Comparison of ENCODE assay signal across 9 mouse cellular contexts in genomic region chr14:61274414-61275198, GRCm38 (mm10). TPM values are rescaled to one million over a fixed set of nuclear protein-coding genes. Genes with fewer than 3 reads are reported as not detected.
DNase-seq lines count a peak whose midpoint lies in the region; ATAC-seq and TF ChIP-seq lines count a peak whose summit lies in the region.
"Had no signal": no experiment of that assay in that cellular context is flagged by ENCODE, and none has a peak within 500 bp of the region (broad histone marks: within the 10 kb centered on the region; RNA-seq: fewer than 3 reads in every experiment).

No protein-coding gene starts in this region.

- 9% methylated on average over 38 of the region's 38 CpGs for WGBS in kidney, postnatal 0 days
- WGBS in forebrain, embryonic 13.5 days: 8% methylated on average over 38 of the region's 38 CpGs
- WGBS in liver, embryonic 12.5 days (ENCODE audit: insufficient replicate concordance): 10% methylated on average over 38 of the region's 38 CpGs

- H3K9me3 ChIP-seq in kidney, postnatal 0 days (replicated peaks; ENCODE audit: low read length): no peaks in the 10 kb centered on the region
- no peaks in the 10 kb centered on the region for H3K9me3 ChIP-seq in forebrain, embryonic 13.5 days (replicated peaks)
- H3K9me3 ChIP-seq in liver, embryonic 12.5 days (replicated peaks): no peaks in the 10 kb centered on the region

- peaks cover 6% of the 10 kb centered on the region; the same call in 1 of the 2 replicates for H3K27me3 ChIP-seq in kidney, postnatal 0 days (ENCODE audit: insufficient read depth, low read length)
- peaks cover 43% of the 10 kb centered on the region for H3K27me3 ChIP-seq in forebrain, embryonic 13.5 days
- H3K27me3 ChIP-seq in liver, embryonic 12.5 days (replicated peaks): peaks cover 64% of the 10 kb centered on the region

- TF ChIP-seq CTCF in kidney, postnatal 0 days (IDR thresholded peaks at IDR 0.05; ENCODE audit: low read depth): no peak

- no peak overlapping the region for H3K27ac ChIP-seq in kidney, postnatal 0 days
- no peak overlapping the region for H3K27ac ChIP-seq in forebrain, embryonic 13.5 days
- no peak overlapping the region for H3K27ac ChIP-seq in liver, embryonic 12.5 days

- H3K36me3 ChIP-seq in kidney, postnatal 0 days (ENCODE audit: insufficient read depth, low read length): no peaks in the 10 kb centered on the region
- H3K36me3 ChIP-seq in forebrain, embryonic 13.5 days (ENCODE audit: poor library complexity, severe bottlenecking): no peaks in the 10 kb centered on the region
- H3K36me3 ChIP-seq in liver, embryonic 12.5 days: no peaks in the 10 kb centered on the region

- H3K4me2 ChIP-seq in kidney, postnatal 0 days (ENCODE audit: low read length): peak overlapping the region; percentile 48
- H3K4me2 ChIP-seq in forebrain, embryonic 13.5 days: peak overlapping the region; percentile 52
- H3K4me2 ChIP-seq in liver, embryonic 12.5 days: peak overlapping the region; percentile 39

- 0 out of 2 replicates have a peak, but pooled peaks have one; percentile 29 for ATAC-seq in kidney, postnatal 0 days (replicated peaks; ENCODE audit: low FRiP score, low read depth)
- no peak for ATAC-seq in forebrain, embryonic 13.5 days
- no peak for ATAC-seq in liver, embryonic 12.5 days
- ATAC-seq in erythroid progenitor cell, adult 5-6 weeks (replicated peaks; ENCODE audit: low FRiP score, poor library complexity, severe bottlenecking): no peak

- 0 out of 2 replicates have a peak, but pooled peaks cover 5% of the 10 kb centered on the region for H3K4me1 ChIP-seq in kidney, postnatal 0 days (replicated peaks; ENCODE audit: insufficient read depth, low read length)
- peaks cover 12% of the 10 kb centered on the region; the same call in 1 of the 2 replicates for H3K4me1 ChIP-seq in forebrain, embryonic 13.5 days
- no peaks in the 10 kb centered on the region for H3K4me1 ChIP-seq in liver, embryonic 12.5 days

- DNase-seq in kidney, postnatal 0 days (ENCODE audit: low spot score): peak; percentile 27
- no peak for DNase-seq in kidney, postnatal 10 days
- peak; percentile 14 for DNase-seq in retina, postnatal 1 day
- no peak for DNase-seq in kidney, adult 9 months
- no peak for DNase-seq in right cerebral cortex, adult 18-20 months

- H3K4me3 ChIP-seq in kidney, postnatal 0 days (replicated peaks; ENCODE audit: low read depth, low read length): peak overlapping the region; percentile 8; the same call in 1 of the 2 replicates
- H3K4me3 ChIP-seq in forebrain, embryonic 13.5 days: peak overlapping the region; percentile 26
- 0 out of 2 replicates have a peak overlapping the region, but pooled peaks have one; percentile 1 for H3K4me3 ChIP-seq in liver, embryonic 12.5 days

- H3K9ac ChIP-seq in kidney, postnatal 0 days (ENCODE audit: low read depth, low read length): no peak overlapping the region
- H3K9ac ChIP-seq in forebrain, embryonic 13.5 days: 0 out of 2 replicates have a peak overlapping the region, but pooled peaks have one; percentile 26
- H3K9ac ChIP-seq in liver, embryonic 12.5 days: no peak overlapping the region

RNA-seq across cellular contexts. Expression of gene Sgcg, which starts 16.3 kb away (rescaled TPM):
- 0.60 and 1.2 TPM in 2 replicates for polyA plus RNA-seq in kidney, postnatal 0 days (2015; fragmentation: Nextera tagmentation; extraction: Ambion mirVana)
- 0.20 TPM in 1 of 2 replicates, not detected in the other for polyA plus RNA-seq in forebrain, embryonic 13.5 days (2015; fragmentation: Nextera tagmentation; extraction: Ambion mirVana)
- 0.12 and 0.14 TPM in 2 replicates for polyA plus RNA-seq in liver, embryonic 12.5 days (2016; fragmentation: Nextera tagmentation; extraction: Ambion mirVana)
- not detected in 2 replicates for total RNA-seq in erythroid progenitor cell, adult 5-6 weeks (2015; ENCODE audit: low replicate concordance)
- not detected in 2 replicates for total RNA-seq in erythroid progenitor cell, adult 5-6 weeks (2017; ENCODE audit: low replicate concordance)
- total RNA-seq: MEL had no signal

RNA-seq across cellular contexts. Expression of gene Arl11, which starts 34.9 kb away (rescaled TPM):
- polyA plus RNA-seq in kidney, postnatal 0 days (2015; fragmentation: Nextera tagmentation; extraction: Ambion mirVana): 0.71 and 1.2 TPM in 2 replicates
- polyA plus RNA-seq in forebrain, embryonic 13.5 days (2015; fragmentation: Nextera tagmentation; extraction: Ambion mirVana): 0.31 and 0.59 TPM in 2 replicates
- 1.1 TPM in 2 replicates for polyA plus RNA-seq in liver, embryonic 12.5 days (2016; fragmentation: Nextera tagmentation; extraction: Ambion mirVana)
- 4.0 and 4.2 TPM in 2 replicates for total RNA-seq in erythroid progenitor cell, adult 5-6 weeks (2015; ENCODE audit: low replicate concordance)
- total RNA-seq in erythroid progenitor cell, adult 5-6 weeks (2017; ENCODE audit: low replicate concordance): 1.3 and 4.1 TPM in 2 replicates

Comparison
In these comparisons a context has a peak if more than half of its experiments do, and no peak if none do; other contexts are left out.
1. DNase-seq: peak in kidney, postnatal 0 days (single experiment) and retina, postnatal 1 day (single experiment); none in kidney, postnatal 10 days (single experiment), kidney, adult 9 months (single experiment) and right cerebral cortex, adult 18-20 months (single experiment).
2. Peak in every context shown above with its lines, with median percentiles within 50 percentile points of each other: H3K4me2 ChIP-seq and H3K4me3 ChIP-seq.